In the genomic region with DNA sequence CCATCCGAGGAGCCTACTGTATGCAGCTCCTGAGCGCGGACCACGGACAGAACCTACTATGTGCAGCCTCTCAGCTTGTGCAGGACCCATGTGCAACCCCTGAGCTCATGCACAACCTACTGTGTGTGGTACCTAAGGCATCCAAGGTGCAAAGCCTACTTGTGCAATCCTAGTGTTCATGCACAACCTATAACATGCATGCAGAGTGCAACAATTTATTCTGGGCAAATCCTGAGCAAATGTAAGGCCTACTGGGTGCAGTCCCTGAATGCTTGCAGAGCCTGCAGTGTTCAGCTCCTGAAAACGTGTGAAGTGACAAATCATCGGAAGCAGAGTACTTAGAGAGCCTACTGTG, we compare ENCODE assay signal across 7 mouse cellular contexts. TPM values are rescaled to one million over a fixed set of nuclear protein-coding genes. Genes with fewer than 3 reads are reported as not detected.
A peak's percentile ranks its signal among the peaks of the same experiment; 100 is the strongest.
DNase-seq lines count a peak whose midpoint lies in the region; ATAC-seq lines count a peak whose summit lies in the region.

No protein-coding gene starts in this region.

- H3K4me3 ChIP-seq in megakaryocyte, embryonic 14.5 days (replicated peaks), result peak overlapping the region; percentile 72
- H3K4me3 ChIP-seq in hindbrain, embryonic 10.5 days, result peak overlapping the region; percentile 50
- no peak overlapping the region; the same call in 1 of the 2 replicates for H3K4me3 ChIP-seq in liver, embryonic 15.5 days (replicated peaks)

- no peak for DNase-seq in hindbrain, embryonic 10.5 days (ENCODE audit: low spot score)
- DNase-seq in yolk sac, embryonic 10.5 days (ENCODE audit: low spot score), result no peak
- no peak for DNase-seq in adrenal gland, postnatal 25 days
- DNase-seq in adrenal gland, postnatal 36 days, result no peak

- peaks cover 99% of the 10 kb centered on the region for H3K4me1 ChIP-seq in megakaryocyte, embryonic 14.5 days
- peaks cover 92% of the 10 kb centered on the region for H3K4me1 ChIP-seq in hindbrain, embryonic 10.5 days (replicated peaks)
- peaks cover 92% of the 10 kb centered on the region for H3K4me1 ChIP-seq in liver, embryonic 15.5 days (replicated peaks)

- peak overlapping the region; percentile 81 for H3K27ac ChIP-seq in hindbrain, embryonic 10.5 days
- no peak overlapping the region for H3K27ac ChIP-seq in liver, embryonic 15.5 days (replicated peaks)

- peak overlapping the region; percentile 58 for H3K4me2 ChIP-seq in liver, embryonic 15.5 days

- peaks cover 54% of the 10 kb centered on the region for H3K27me3 ChIP-seq in megakaryocyte, embryonic 14.5 days (replicated peaks)
- H3K27me3 ChIP-seq in hindbrain, embryonic 10.5 days (ENCODE audit: insufficient read depth, poor library complexity, severe bottlenecking), result peaks cover 95% of the 10 kb centered on the region
- H3K27me3 ChIP-seq in liver, embryonic 15.5 days, result peaks cover 95% of the 10 kb centered on the region

- WGBS in hindbrain, embryonic 10.5 days, result 12% methylated on average over 6 of the region's 6 CpGs
- WGBS in liver, embryonic 15.5 days (ENCODE audit: insufficient replicate concordance), result 12% methylated on average over 6 of the region's 6 CpGs

- no peak for ATAC-seq in megakaryocyte, adult 5-6 weeks (ENCODE audit: poor library complexity, severe bottlenecking)
- no peak for ATAC-seq in liver, embryonic 15.5 days (ENCODE audit: insufficient read depth)

- H3K36me3 ChIP-seq in megakaryocyte, embryonic 14.5 days (replicated peaks; ENCODE audit: low read length), result peaks cover 2% of the 10 kb centered on the region
- H3K36me3 ChIP-seq in hindbrain, embryonic 10.5 days, result no peaks in the 10 kb centered on the region
- H3K36me3 ChIP-seq in liver, embryonic 15.5 days (replicated peaks), result no peaks in the 10 kb centered on the region

- H3K9ac ChIP-seq in liver, embryonic 15.5 days, result no peak overlapping the region

- no peaks in the 10 kb centered on the region for H3K9me3 ChIP-seq in megakaryocyte, embryonic 14.5 days
- H3K9me3 ChIP-seq in hindbrain, embryonic 10.5 days, result no peaks in the 10 kb centered on the region
- no peaks in the 10 kb centered on the region for H3K9me3 ChIP-seq in liver, embryonic 15.5 days (replicated peaks)

RNA-seq across cellular contexts. Expression of a gene that starts 6.9 kb away (rescaled TPM):
- 29.3 and 96.0 TPM in 2 replicates for polyA plus RNA-seq in megakaryocyte, embryonic 14.5 days (2012; ENCODE audit: insufficient read depth, low replicate concordance)
- total RNA-seq in megakaryocyte, adult 5-6 weeks (2015), result 11.0 and 12.9 TPM in 2 replicates
- 9.4 and 20.3 TPM in 2 replicates for total RNA-seq in megakaryocyte, adult 5-6 weeks (2017)
- polyA plus RNA-seq in hindbrain, embryonic 10.5 days (2016; fragmentation: Nextera tagmentation; extraction: Ambion mirVana), result 9.8 and 11.8 TPM in 2 replicates
- polyA plus RNA-seq in liver, embryonic 15.5 days (2015; fragmentation: Nextera tagmentation; extraction: Ambion mirVana), result 3.8 and 4.0 TPM in 2 replicates
- 15.3 and 15.4 TPM in 2 replicates for total RNA-seq in adrenal gland, postnatal 25 days (2021)
- 100 to 1,000 TPM in 1 of 2 experiments, 10 to 100 TPM in 1; 81.7 to 149 TPM for total RNA-seq in adrenal gland, postnatal 36 days (2021)

RNA-seq across cellular contexts. Expression of a gene that starts 18.7 kb away (rescaled TPM):
- polyA plus RNA-seq in megakaryocyte, embryonic 14.5 days (2012; ENCODE audit: insufficient read depth, low replicate concordance), result 11.8 and 16.6 TPM in 2 replicates
- total RNA-seq in megakaryocyte, adult 5-6 weeks (2015), result 7.7 and 9.5 TPM in 2 replicates
- total RNA-seq in megakaryocyte, adult 5-6 weeks (2017), result 35.2 and 35.8 TPM in 2 replicates
- polyA plus RNA-seq in hindbrain, embryonic 10.5 days (2016; fragmentation: Nextera tagmentation; extraction: Ambion mirVana), result 65.8 and 78.4 TPM in 2 replicates
- polyA plus RNA-seq in liver, embryonic 15.5 days (2015; fragmentation: Nextera tagmentation; extraction: Ambion mirVana), result 11.0 and 12.4 TPM in 2 replicates
- 14.4 and 15.2 TPM in 2 replicates for total RNA-seq in adrenal gland, postnatal 25 days (2021)
- total RNA-seq in adrenal gland, postnatal 36 days (2021), result 10 to 100 TPM; 11.2 to 17.2 TPM

RNA-seq across cellular contexts. Expression of a gene that starts 36.0 kb away (rescaled TPM):
- polyA plus RNA-seq in megakaryocyte, embryonic 14.5 days (2012; ENCODE audit: insufficient read depth, low replicate concordance), result 88.8 and 345 TPM in 2 replicates
- 60.1 and 74.7 TPM in 2 replicates for total RNA-seq in megakaryocyte, adult 5-6 weeks (2015)
- 31.8 and 44.9 TPM in 2 replicates for total RNA-seq in megakaryocyte, adult 5-6 weeks (2017)
- polyA plus RNA-seq in hindbrain, embryonic 10.5 days (2016; fragmentation: Nextera tagmentation; extraction: Ambion mirVana), result 374 and 391 TPM in 2 replicates
- 163 and 165 TPM in 2 replicates for polyA plus RNA-seq in liver, embryonic 15.5 days (2015; fragmentation: Nextera tagmentation; extraction: Ambion mirVana)
- 188 and 208 TPM in 2 replicates for total RNA-seq in adrenal gland, postnatal 25 days (2021)
- 100 to 1,000 TPM; 202 to 239 TPM for total RNA-seq in adrenal gland, postnatal 36 days (2021)
